Mouse (Mus musculus) cerebellum, postnatal 10 days (tissue): ENCODE results near the gene Gm5591.
"Not testable (repeated sequence)": the region's sequence is repeated elsewhere in the genome, so short reads cannot be mapped to it uniquely, and the experiment has no call there.

Experiments
- DNase-seq, 2 experiments: peaks; one replicate each; pipeline ENCODE4 v3.0.0; 2021; ENCODE audit warnings: mixed read lengths in 2 of 2

Gm5591 gene

DNA sequence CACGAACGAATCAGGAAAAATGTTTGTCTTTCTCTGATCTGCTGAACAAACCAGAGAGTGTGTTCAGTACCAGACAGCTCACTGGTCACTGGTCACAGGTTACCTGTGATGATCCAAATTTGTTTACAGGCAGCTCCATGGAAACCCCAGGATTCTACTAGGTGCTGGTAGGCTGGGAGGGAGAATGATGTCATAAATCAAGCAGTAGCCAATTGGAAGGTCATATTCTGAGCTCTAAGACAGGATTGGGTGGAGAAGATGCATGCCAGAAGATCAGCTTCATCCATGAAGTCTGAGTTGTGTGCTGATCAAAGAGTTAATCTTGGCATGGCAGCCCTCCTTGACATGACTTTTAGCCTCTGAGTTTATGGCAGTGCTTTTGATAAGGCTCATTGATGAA, at the start of gene Gm5591:
TSS of gene Gm5591 (minus strand) at position 101 of the 400 bp plus-strand sequence.
- DNase-seq, result not testable (repeated sequence)

DNA sequence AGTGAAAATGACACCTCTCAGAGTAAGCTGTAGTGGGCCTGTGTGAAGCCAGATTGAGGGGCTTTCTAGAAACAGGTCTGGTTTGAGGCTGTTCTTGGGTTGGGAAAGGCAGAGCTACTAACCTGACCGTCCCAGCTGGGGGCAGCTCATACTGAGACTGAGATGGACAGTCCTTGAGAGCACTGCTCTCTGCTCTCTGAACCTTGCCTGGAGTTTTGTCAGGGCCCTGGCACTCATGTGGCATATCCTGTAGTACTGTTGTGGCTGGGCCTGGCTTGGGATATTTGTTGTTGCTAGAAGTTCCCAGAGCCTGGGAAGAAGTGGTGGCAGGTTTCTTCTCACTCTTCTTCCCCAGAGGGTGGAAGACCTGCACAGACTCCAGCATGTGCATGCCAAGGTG, 39.5 kb downstream of the Gm5591 start:
- not testable (repeated sequence) for DNase-seq
